Mouse (Mus musculus): ENCODE measurements around the gene Ucp2. TPM values are rescaled to one million over a fixed set of nuclear protein-coding genes. Genes with fewer than 3 reads are reported as not detected.

The Ucp2 gene
- total RNA-seq (2017): 97.0 and 115 TPM in 2 replicates

- ATAC-seq (replicated peaks in 1 of 2; ENCODE audit: insufficient read depth in 1 of 2, low FRiP score in 2 of 2, low TSS enrichment in 1 of 2, low read depth in 1 of 2, poor library complexity in 2 of 2, severe bottlenecking in 2 of 2): peak; percentile 76
Measured at GRCm38 (mm10) chr7:100493117-100493483, at the start of gene Ucp2. Gene Ucp2 (plus strand): TSS chr7:100493337.

GRCm38 (mm10) chr7:100443728-100444127, 49.4 kb upstream of the Ucp2 start:
- ATAC-seq (replicated peaks in 1 of 2; ENCODE audit: insufficient read depth in 1 of 2, low FRiP score in 2 of 2, low TSS enrichment in 1 of 2, low read depth in 1 of 2, poor library complexity in 2 of 2, severe bottlenecking in 2 of 2): peak; percentile 69 to 71

GRCm38 (mm10) chr7:100446271-100446670, 46.9 kb upstream of the Ucp2 start:
- no peak for ATAC-seq (replicated peaks in 1 of 2; ENCODE audit: insufficient read depth in 1 of 2, low FRiP score in 2 of 2, low TSS enrichment in 1 of 2, low read depth in 1 of 2, poor library complexity in 2 of 2, severe bottlenecking in 2 of 2)

GRCm38 (mm10) chr7:100448530-100448929, 44.6 kb upstream of the Ucp2 start:
- no peak for ATAC-seq (replicated peaks in 1 of 2; ENCODE audit: insufficient read depth in 1 of 2, low FRiP score in 2 of 2, low TSS enrichment in 1 of 2, low read depth in 1 of 2, poor library complexity in 2 of 2, severe bottlenecking in 2 of 2)

- ATAC-seq (replicated peaks in 1 of 2; ENCODE audit: insufficient read depth in 1 of 2, low FRiP score in 2 of 2, low TSS enrichment in 1 of 2, low read depth in 1 of 2, poor library complexity in 2 of 2, severe bottlenecking in 2 of 2): no peak
Measured at GRCm38 (mm10) chr7:100448985-100449384, 44.2 kb upstream of the Ucp2 start.

GRCm38 (mm10) chr7:100458153-100458552, 35.0 kb upstream of the Ucp2 start:
- ATAC-seq (replicated peaks in 1 of 2; ENCODE audit: insufficient read depth in 1 of 2, low FRiP score in 2 of 2, low TSS enrichment in 1 of 2, low read depth in 1 of 2, poor library complexity in 2 of 2, severe bottlenecking in 2 of 2): no peak

GRCm38 (mm10) chr7:100459862-100460261, 33.3 kb upstream of the Ucp2 start:
- no peak for ATAC-seq (replicated peaks in 1 of 2; ENCODE audit: insufficient read depth in 1 of 2, low FRiP score in 2 of 2, low TSS enrichment in 1 of 2, low read depth in 1 of 2, poor library complexity in 2 of 2, severe bottlenecking in 2 of 2)

- ATAC-seq (replicated peaks in 1 of 2; ENCODE audit: insufficient read depth in 1 of 2, low FRiP score in 2 of 2, low TSS enrichment in 1 of 2, low read depth in 1 of 2, poor library complexity in 2 of 2, severe bottlenecking in 2 of 2): peak; percentile 47 to 55; a peak in 3 of 4 replicates
Measured at GRCm38 (mm10) chr7:100461621-100462151, 31.5 kb upstream of the Ucp2 start.

- ATAC-seq (replicated peaks in 1 of 2; ENCODE audit: insufficient read depth in 1 of 2, low FRiP score in 2 of 2, low TSS enrichment in 1 of 2, low read depth in 1 of 2, poor library complexity in 2 of 2, severe bottlenecking in 2 of 2): no peak
Measured at GRCm38 (mm10) chr7:100463194-100463593, 29.9 kb upstream of the Ucp2 start.

GRCm38 (mm10) chr7:100463757-100464156, 29.4 kb upstream of the Ucp2 start:
- ATAC-seq (replicated peaks in 1 of 2; ENCODE audit: insufficient read depth in 1 of 2, low FRiP score in 2 of 2, low TSS enrichment in 1 of 2, low read depth in 1 of 2, poor library complexity in 2 of 2, severe bottlenecking in 2 of 2): no peak

GRCm38 (mm10) chr7:100464248-100464647, 28.9 kb upstream of the Ucp2 start:
- no peak for ATAC-seq (replicated peaks in 1 of 2; ENCODE audit: insufficient read depth in 1 of 2, low FRiP score in 2 of 2, low TSS enrichment in 1 of 2, low read depth in 1 of 2, poor library complexity in 2 of 2, severe bottlenecking in 2 of 2)

GRCm38 (mm10) chr7:100465248-100465647, 27.9 kb upstream of the Ucp2 start:
- ATAC-seq (replicated peaks in 1 of 2; ENCODE audit: insufficient read depth in 1 of 2, low FRiP score in 2 of 2, low TSS enrichment in 1 of 2, low read depth in 1 of 2, poor library complexity in 2 of 2, severe bottlenecking in 2 of 2): no peak

GRCm38 (mm10) chr7:100465656-100466309, 27.4 kb upstream of the Ucp2 start:
- peak; percentile 26 to 43; a peak in 3 of 4 replicates for ATAC-seq (replicated peaks in 1 of 2; ENCODE audit: insufficient read depth in 1 of 2, low FRiP score in 2 of 2, low TSS enrichment in 1 of 2, low read depth in 1 of 2, poor library complexity in 2 of 2, severe bottlenecking in 2 of 2)

- peak; percentile 38 to 42; a peak in 2 of 4 replicates for ATAC-seq (replicated peaks in 1 of 2; ENCODE audit: insufficient read depth in 1 of 2, low FRiP score in 2 of 2, low TSS enrichment in 1 of 2, low read depth in 1 of 2, poor library complexity in 2 of 2, severe bottlenecking in 2 of 2)
Measured at GRCm38 (mm10) chr7:100466781-100467510, 26.2 kb upstream of the Ucp2 start.

GRCm38 (mm10) chr7:100468761-100469160, 24.4 kb upstream of the Ucp2 start:
- no peak for ATAC-seq (replicated peaks in 1 of 2; ENCODE audit: insufficient read depth in 1 of 2, low FRiP score in 2 of 2, low TSS enrichment in 1 of 2, low read depth in 1 of 2, poor library complexity in 2 of 2, severe bottlenecking in 2 of 2)

GRCm38 (mm10) chr7:100469502-100469901, 23.6 kb upstream of the Ucp2 start:
- no peak for ATAC-seq (replicated peaks in 1 of 2; ENCODE audit: insufficient read depth in 1 of 2, low FRiP score in 2 of 2, low TSS enrichment in 1 of 2, low read depth in 1 of 2, poor library complexity in 2 of 2, severe bottlenecking in 2 of 2)

GRCm38 (mm10) chr7:100470796-100471406, 22.2 kb upstream of the Ucp2 start:
- no peak for ATAC-seq (replicated peaks in 1 of 2; ENCODE audit: insufficient read depth in 1 of 2, low FRiP score in 2 of 2, low TSS enrichment in 1 of 2, low read depth in 1 of 2, poor library complexity in 2 of 2, severe bottlenecking in 2 of 2)

- ATAC-seq (replicated peaks in 1 of 2; ENCODE audit: insufficient read depth in 1 of 2, low FRiP score in 2 of 2, low TSS enrichment in 1 of 2, low read depth in 1 of 2, poor library complexity in 2 of 2, severe bottlenecking in 2 of 2): no peak
Measured at GRCm38 (mm10) chr7:100471407-100471797, 21.7 kb upstream of the Ucp2 start.

All from hematopoietic stem cell, adult 5-6 weeks (primary cell).